Mouse (Mus musculus) limb, embryonic 14.5 days (tissue): ENCODE data around the gene Cbll1. TPM values are rescaled to one million over a fixed set of nuclear protein-coding genes. Genes with fewer than 3 reads are reported as not detected.
A peak's percentile ranks its signal among the peaks of the same experiment; 100 is the strongest.

Experiments
- ATAC-seq: fragments of 200-750 bp; cut with Nextera tagmentation; 2 replicates; pipeline ENCODE4 v1.8.0; 2017; ENCODE audit warnings: low read depth, moderate number of reproducible peaks, moderate TSS enrichment; ENCODE audit not compliant: low FRiP score
- DNase-seq: peaks from one replicate; pipeline ENCODE4 v3.0.0-alpha.2; 2015; ENCODE audit warnings: low spot score
- H3K27ac ChIP-seq: fragments of 300-500 bp; sonication (generic); replicated peaks from 2 replicates; pipeline ENCODE4 v1.5.1; 2014; ENCODE audit warnings: low read depth, mild to moderate bottlenecking, low read length, moderate library complexity, mixed read lengths
- H3K27me3 ChIP-seq: fragments of 300-500 bp; sonication (generic); 2 replicates; pipeline ENCODE4 v1.6.1; 2014; ENCODE audit warnings: low read length, mixed read lengths; ENCODE audit not compliant: control insufficient read depth, insufficient read depth
- H3K36me3 ChIP-seq: fragments of 300-500 bp; sonication (generic); 2 replicates; pipeline ENCODE4 v1.6.1; 2014; ENCODE audit warnings: mild to moderate bottlenecking, low read length, moderate library complexity, mixed read lengths; ENCODE audit not compliant: control insufficient read depth, insufficient read depth
- H3K4me1 ChIP-seq: fragments of 300-500 bp; sonication (generic); 2 replicates; pipeline ENCODE4 v1.6.1; 2014; ENCODE audit warnings: antibody characterized with exemption, low read length, mixed read lengths; ENCODE audit not compliant: control insufficient read depth, insufficient read depth
- H3K4me2 ChIP-seq: fragments of 300-500 bp; sonication (generic); replicated peaks from 2 replicates; pipeline ENCODE4 v1.6.1; 2014; ENCODE audit warnings: low read depth, mild to moderate bottlenecking, low read length, moderate library complexity; ENCODE audit not compliant: severe bottlenecking
- H3K4me3 ChIP-seq: fragments of 300-500 bp; sonication (generic); replicated peaks from 2 replicates; pipeline ENCODE4 v1.5.1; 2014; ENCODE audit warnings: low read length
- H3K9ac ChIP-seq: fragments of 300-500 bp; sonication (generic); 2 replicates; pipeline ENCODE4 v1.6.1; 2014; ENCODE audit warnings: mild to moderate bottlenecking, low read depth, low read length, moderate library complexity; ENCODE audit not compliant: severe bottlenecking
- H3K9me3 ChIP-seq: fragments of 300-500 bp; sonication (generic); 2 replicates; pipeline ENCODE4 v1.6.1; 2016; ENCODE audit warnings: low read length; ENCODE audit not compliant: control insufficient read depth
- POLR2A ChIP-seq: fragments of 200-500 bp; IDR thresholded peaks from 2 replicates; pipeline ENCODE4 v1.8.0; 2012; ENCODE audit warnings: inconsistent platforms, mild to moderate bottlenecking, moderate library complexity, borderline replicate concordance; ENCODE audit not compliant: insufficient read depth, insufficient read length; ENCODE audit errors: extremely low read depth
- WGBS: fragments of 180-500 bp; shearing (Covaris S2); extraction: QIAGEN DNeasy Blood & Tissue Kit; methylation state at CpG from one replicate; pipeline ENCODE4 v1.1.7; 2014; 5-methylcytosine and 5-hydroxymethylcytosine counted together
- polyA plus RNA-seq, 2 experiments: library from polyadenylated mRNA; depleted of rRNA in 1 of 2; stranded (reverse) in 1 of 2; unstranded in 1 of 2; fragments of >200 nt; fragmentation: Nextera tagmentation in 1 of 2; extraction: Ambion mirVana in 1 of 2; gene quantifications; 2 replicates each; pipeline versions ENCODE4 v1.2.1 to v1.2.3; 2012 to 2014

Cbll1 gene
- polyA plus RNA-seq, 2 experiments, result 11.2 to 16.9 TPM

GRCm38 (mm10) chr12:31458474-31458873 lies 40.9 kb downstream of the Cbll1 start:
- TF ChIP-seq POLR2A, result no peak
- H3K9me3 ChIP-seq, result no peaks in the 10 kb centered on the region
- H3K27ac ChIP-seq, result no peak overlapping the region
- WGBS, result 61% methylated on average over 4 of the region's 4 CpGs
- no peak for ATAC-seq
- H3K4me3 ChIP-seq, result no peak overlapping the region
- H3K9ac ChIP-seq, result no peak overlapping the region
- no peak overlapping the region for H3K4me2 ChIP-seq
- no peaks in the 10 kb centered on the region for H3K4me1 ChIP-seq
- DNase-seq, result no peak
- no peaks in the 10 kb centered on the region for H3K36me3 ChIP-seq
- no peaks in the 10 kb centered on the region for H3K27me3 ChIP-seq

GRCm38 (mm10) chr12:31456271-31456670 lies 43.1 kb downstream of the Cbll1 start:
- DNase-seq (no peak), ATAC-seq (no peak)
- no peak for TF ChIP-seq POLR2A
- 89% methylated on average over 9 of the region's 9 CpGs for WGBS
- Histone ChIP-seq H3K4me3 (no peak overlapping the region), H3K36me3 (no peaks in the 10 kb centered on the region), H3K9me3 (no peaks in the 10 kb centered on the region), H3K27ac (no peak overlapping the region), H3K9ac (no peak overlapping the region), H3K27me3 (no peaks in the 10 kb centered on the region), H3K4me2 (no peak overlapping the region), H3K4me1 (no peaks in the 10 kb centered on the region)

GRCm38 (mm10) chr12:31449341-31449740 lies 50.1 kb downstream of the Cbll1 start:
- Histone ChIP-seq H3K4me2 (no peak overlapping the region), H3K4me1 (peaks cover 1% of the 10 kb centered on the region; the same call in 1 of the 2 replicates), H3K4me3 (no peak overlapping the region), H3K9ac (no peak overlapping the region), H3K36me3 (no peaks in the 10 kb centered on the region), H3K27ac (no peak overlapping the region), H3K9me3 (no peaks in the 10 kb centered on the region), H3K27me3 (no peaks in the 10 kb centered on the region)
- 85% methylated on average over 3 of the region's 3 CpGs for WGBS
- DNase-seq (no peak), ATAC-seq (no peak)
- TF ChIP-seq POLR2A, result no peak

GRCm38 (mm10) chr12:31444827-31445226 lies 54.6 kb downstream of the Cbll1 start:
- no peak overlapping the region for H3K4me2 ChIP-seq
- peaks cover 4% of the 10 kb centered on the region for H3K4me1 ChIP-seq
- no peaks in the 10 kb centered on the region for H3K9me3 ChIP-seq
- no peak overlapping the region for H3K27ac ChIP-seq
- no peak for DNase-seq
- no peaks in the 10 kb centered on the region for H3K27me3 ChIP-seq
- no peak for TF ChIP-seq POLR2A
- H3K9ac ChIP-seq, result no peak overlapping the region
- no peak overlapping the region for H3K4me3 ChIP-seq
- no peak for ATAC-seq
- no peaks in the 10 kb centered on the region for H3K36me3 ChIP-seq
- WGBS, result 59% methylated on average over 6 of the region's 6 CpGs

- H3K36me3 ChIP-seq, result no peaks in the 10 kb centered on the region
- under 1% methylated on average over 11 of the region's 11 CpGs for WGBS
- H3K4me2 ChIP-seq, result peak overlapping the region; percentile 32; the same call in 1 of the 2 replicates
- no peak overlapping the region for H3K9ac ChIP-seq
- TF ChIP-seq POLR2A, result no peak
- H3K27ac ChIP-seq, result no peak overlapping the region
- H3K4me1 ChIP-seq, result peaks cover 4% of the 10 kb centered on the region
- DNase-seq (peak; percentile 84), ATAC-seq (peak; percentile 88)
- no peaks in the 10 kb centered on the region for H3K9me3 ChIP-seq
- H3K4me3 ChIP-seq, result no peak overlapping the region
- no peaks in the 10 kb centered on the region for H3K27me3 ChIP-seq
These were observed 55.3 kb downstream of the Cbll1 start for GRCm38 (mm10) chr12:31444131-31444546.

GRCm38 (mm10) chr12:31439612-31440011 lies 59.8 kb downstream of the Cbll1 start:
- Histone ChIP-seq H3K4me1 (peaks cover 4% of the 10 kb centered on the region), H3K4me2 (no peak overlapping the region), H3K27ac (no peak overlapping the region), H3K9ac (no peak overlapping the region), H3K9me3 (no peaks in the 10 kb centered on the region), H3K27me3 (no peaks in the 10 kb centered on the region), H3K36me3 (no peaks in the 10 kb centered on the region), H3K4me3 (no peak overlapping the region)
- no peak for ATAC-seq
- DNase-seq, result no peak
- TF ChIP-seq POLR2A, result no peak
- WGBS, result 70% methylated on average over 2 of the region's 2 CpGs
